Mouse (Mus musculus): Measurements from ENCODE around the gene 1700086D15Rik. TPM values are rescaled to one million over a fixed set of nuclear protein-coding genes. Genes with fewer than 3 reads are reported as not detected.
A peak's percentile ranks its signal among the peaks of the same experiment; 100 is the strongest.

Gene 1700086D15Rik
- polyA plus RNA-seq, 1 experiment from 2014 or later, result not detected

DNA sequence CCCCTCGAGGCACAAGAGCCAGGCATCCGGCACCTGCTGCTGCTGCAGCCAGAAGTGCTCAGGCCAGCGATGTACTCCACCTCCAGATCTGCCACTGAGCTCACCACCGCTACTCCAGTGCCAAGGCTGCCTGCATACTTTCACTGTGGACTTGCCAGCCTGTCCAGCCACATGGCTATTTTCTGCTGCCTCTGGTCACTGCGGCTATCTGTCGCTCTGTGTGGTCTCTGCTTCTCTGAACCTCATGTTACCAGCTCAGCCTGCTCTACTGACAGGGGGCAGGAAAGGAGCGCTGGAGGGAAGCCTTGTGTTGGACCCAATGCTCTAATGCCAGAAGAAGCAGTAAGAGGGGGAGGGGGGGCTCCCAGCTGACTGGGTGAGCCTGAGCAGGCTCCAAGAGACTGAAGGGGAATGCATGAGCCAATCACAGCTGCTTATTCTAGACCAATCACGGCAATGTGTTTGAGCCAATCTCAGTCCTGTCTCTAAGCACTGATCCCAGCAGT lies 34.7 kb downstream of the 1700086D15Rik start:
- H3K9me3 ChIP-seq (replicated peaks; ENCODE audit: low read length), result no peaks in the 10 kb centered on the region
- ATAC-seq (replicated peaks; ENCODE audit: low FRiP score, low read depth) (0 out of 2 replicates have a peak, but pooled peaks have one; percentile 41), DNase-seq (ENCODE audit: low spot score) (peak; percentile 49)
- peak; percentile 21; the same call in 1 of the 2 replicates for TF ChIP-seq CTCF (IDR thresholded peaks at IDR 0.05; ENCODE audit: low read depth)
- H3K36me3 ChIP-seq (ENCODE audit: insufficient read depth, low read length), result no peaks in the 10 kb centered on the region
- H3K9ac ChIP-seq (ENCODE audit: low read depth, low read length), result no peak overlapping the region
- 0 out of 2 replicates have a peak overlapping the region, but pooled peaks have one; percentile 31 for H3K27ac ChIP-seq
- 42% methylated on average over 8 of the region's 8 CpGs for WGBS
- H3K4me1 ChIP-seq (replicated peaks; ENCODE audit: insufficient read depth, low read length), result peaks cover 22% of the 10 kb centered on the region
- no peak overlapping the region for H3K4me3 ChIP-seq (replicated peaks; ENCODE audit: low read depth, low read length)
- H3K4me2 ChIP-seq (ENCODE audit: low read length), result no peak overlapping the region
- no peaks in the 10 kb centered on the region for H3K27me3 ChIP-seq (ENCODE audit: insufficient read depth, low read length)

- 0 out of 2 replicates have a peak, but pooled peaks cover 6% of the 10 kb centered on the region for H3K4me1 ChIP-seq (replicated peaks; ENCODE audit: insufficient read depth, low read length)
- H3K9ac ChIP-seq (ENCODE audit: low read depth, low read length), result no peak overlapping the region
- H3K27ac ChIP-seq, result no peak overlapping the region
- no peaks in the 10 kb centered on the region for H3K27me3 ChIP-seq (ENCODE audit: insufficient read depth, low read length)
- no peak overlapping the region for H3K4me3 ChIP-seq (replicated peaks; ENCODE audit: low read depth, low read length)
- H3K36me3 ChIP-seq (ENCODE audit: insufficient read depth, low read length), result no peaks in the 10 kb centered on the region
- H3K4me2 ChIP-seq (ENCODE audit: low read length), result no peak overlapping the region
- no peak for ATAC-seq (replicated peaks; ENCODE audit: low FRiP score, low read depth)
- no peak for DNase-seq (ENCODE audit: low spot score)
- WGBS, result 87% methylated on average over 4 of the region's 4 CpGs
- no peaks in the 10 kb centered on the region for H3K9me3 ChIP-seq (replicated peaks; ENCODE audit: low read length)
- no peak for TF ChIP-seq CTCF (IDR thresholded peaks at IDR 0.05; ENCODE audit: low read depth)
These were observed 39.4 kb downstream of the 1700086D15Rik start for GRCm38 (mm10) chr11:65120276-65120675.

GRCm38 (mm10) chr11:65115811-65116210 lies 43.9 kb downstream of the 1700086D15Rik start:
- ATAC-seq (replicated peaks; ENCODE audit: low FRiP score, low read depth), result no peak
- no peaks in the 10 kb centered on the region for H3K27me3 ChIP-seq (ENCODE audit: insufficient read depth, low read length)
- no peak overlapping the region for H3K9ac ChIP-seq (ENCODE audit: low read depth, low read length)
- H3K27ac ChIP-seq, result no peak overlapping the region
- no peak for DNase-seq (ENCODE audit: low spot score)
- H3K4me1 ChIP-seq (replicated peaks; ENCODE audit: insufficient read depth, low read length), result no peaks in the 10 kb centered on the region; the same call in 1 of the 2 replicates
- no peak for TF ChIP-seq CTCF (IDR thresholded peaks at IDR 0.05; ENCODE audit: low read depth)
- WGBS, result 87% methylated on average over 6 of the region's 6 CpGs
- H3K4me2 ChIP-seq (ENCODE audit: low read length), result no peak overlapping the region
- no peak overlapping the region for H3K4me3 ChIP-seq (replicated peaks; ENCODE audit: low read depth, low read length)
- H3K36me3 ChIP-seq (ENCODE audit: insufficient read depth, low read length), result no peaks in the 10 kb centered on the region
- no peaks in the 10 kb centered on the region for H3K9me3 ChIP-seq (replicated peaks; ENCODE audit: low read length)

- WGBS, result 32% methylated on average over 4 of the region's 4 CpGs
- TF ChIP-seq CTCF (IDR thresholded peaks at IDR 0.05; ENCODE audit: low read depth), result no peak
These were observed 47.6 kb downstream of the 1700086D15Rik start for GRCm38 (mm10) chr11:65112086-65112485.

DNA sequence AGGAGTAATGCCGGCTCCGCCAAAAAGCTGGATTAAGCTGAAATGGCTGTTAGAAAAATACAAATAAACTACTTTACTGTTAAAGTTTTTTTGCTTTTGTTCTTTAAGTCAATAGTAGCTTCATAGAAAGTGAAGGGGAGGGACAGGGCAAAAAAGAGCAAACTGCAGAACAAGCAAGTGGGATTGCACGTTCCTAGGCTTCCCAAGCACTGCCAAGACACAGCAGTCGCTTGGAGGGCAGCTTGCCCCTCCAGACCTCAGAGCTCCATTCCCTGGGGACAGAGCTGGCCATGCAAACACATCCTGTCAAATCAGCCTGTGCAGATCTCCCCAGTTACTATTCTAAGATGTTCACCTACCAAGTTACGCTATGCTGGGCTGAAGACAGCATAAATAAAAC lies 48.0 kb downstream of the 1700086D15Rik start:
- H3K27ac ChIP-seq, result no peak overlapping the region
- no peak for TF ChIP-seq CTCF (IDR thresholded peaks at IDR 0.05; ENCODE audit: low read depth)
- H3K27me3 ChIP-seq (ENCODE audit: insufficient read depth, low read length), result no peaks in the 10 kb centered on the region
- H3K36me3 ChIP-seq (ENCODE audit: insufficient read depth, low read length), result no peaks in the 10 kb centered on the region
- ATAC-seq (replicated peaks; ENCODE audit: low FRiP score, low read depth), result no peak
- DNase-seq (ENCODE audit: low spot score), result no peak
- no peak overlapping the region for H3K4me3 ChIP-seq (replicated peaks; ENCODE audit: low read depth, low read length)
- H3K9ac ChIP-seq (ENCODE audit: low read depth, low read length), result no peak overlapping the region
- 40% methylated on average over 5 of the region's 5 CpGs for WGBS
- H3K9me3 ChIP-seq (replicated peaks; ENCODE audit: low read length), result no peaks in the 10 kb centered on the region
- H3K4me1 ChIP-seq (replicated peaks; ENCODE audit: insufficient read depth, low read length), result no peaks in the 10 kb centered on the region; the same call in 1 of the 2 replicates
- H3K4me2 ChIP-seq (ENCODE audit: low read length), result no peak overlapping the region

More at GRCm38 (mm10) chr11:65112086-65112485, 47.6 kb downstream of the 1700086D15Rik start:
- DNase-seq (ENCODE audit: low spot score), result no peak
- no peaks in the 10 kb centered on the region for H3K36me3 ChIP-seq (ENCODE audit: insufficient read depth, low read length)
- no peaks in the 10 kb centered on the region; the same call in 1 of the 2 replicates for H3K4me1 ChIP-seq (replicated peaks; ENCODE audit: insufficient read depth, low read length)
- H3K27me3 ChIP-seq (ENCODE audit: insufficient read depth, low read length), result no peaks in the 10 kb centered on the region
- no peak overlapping the region for H3K9ac ChIP-seq (ENCODE audit: low read depth, low read length)
- H3K4me2 ChIP-seq (ENCODE audit: low read length), result no peak overlapping the region
- H3K27ac ChIP-seq, result no peak overlapping the region
- no peaks in the 10 kb centered on the region for H3K9me3 ChIP-seq (replicated peaks; ENCODE audit: low read length)
- H3K4me3 ChIP-seq (replicated peaks; ENCODE audit: low read depth, low read length), result no peak overlapping the region
- no peak for ATAC-seq (replicated peaks; ENCODE audit: low FRiP score, low read depth)

GRCm38 (mm10) chr11:65110058-65110457 lies 49.6 kb downstream of the 1700086D15Rik start:
- DNase-seq (ENCODE audit: low spot score), result no peak
- H3K9me3 ChIP-seq (replicated peaks; ENCODE audit: low read length), result no peaks in the 10 kb centered on the region
- H3K27me3 ChIP-seq (ENCODE audit: insufficient read depth, low read length), result no peaks in the 10 kb centered on the region
- no peak overlapping the region for H3K9ac ChIP-seq (ENCODE audit: low read depth, low read length)
- 79% methylated on average over 10 of the region's 10 CpGs for WGBS
- no peaks in the 10 kb centered on the region for H3K36me3 ChIP-seq (ENCODE audit: insufficient read depth, low read length)
- no peak overlapping the region for H3K4me2 ChIP-seq (ENCODE audit: low read length)
- no peaks in the 10 kb centered on the region; the same call in 1 of the 2 replicates for H3K4me1 ChIP-seq (replicated peaks; ENCODE audit: insufficient read depth, low read length)
- no peak for TF ChIP-seq CTCF (IDR thresholded peaks at IDR 0.05; ENCODE audit: low read depth)
- no peak overlapping the region for H3K27ac ChIP-seq
- ATAC-seq (replicated peaks; ENCODE audit: low FRiP score, low read depth), result no peak
- no peak overlapping the region for H3K4me3 ChIP-seq (replicated peaks; ENCODE audit: low read depth, low read length)

All from kidney, postnatal 0 days (tissue).